Mouse (Mus musculus) heart, adult 9 months (tissue): ENCODE data around the gene Abhd16b.

Source experiments
- DNase-seq, 2 experiments: peaks; one replicate each; pipeline ENCODE4 v3.0.0; 2022; ENCODE audit warnings: low spot score in 2 of 2

The Abhd16b gene

GRCm38 (mm10) chr2:181537444-181538047, 44.5 kb downstream of the Abhd16b start:
- peak; percentile 17 to 33 for DNase-seq

- DNase-seq = no peak
Measured at GRCm38 (mm10) chr2:181541761-181542380, 48.9 kb downstream of the Abhd16b start.
